Mouse (Mus musculus): ENCODE measurements at regions not wholly inside any gene's neighbourhood (a gene's known extent, or its start where the extent isn't known, plus 50 kb on each side); places are given as distances from the start of the nearest gene placed in this dataset.

DNA sequence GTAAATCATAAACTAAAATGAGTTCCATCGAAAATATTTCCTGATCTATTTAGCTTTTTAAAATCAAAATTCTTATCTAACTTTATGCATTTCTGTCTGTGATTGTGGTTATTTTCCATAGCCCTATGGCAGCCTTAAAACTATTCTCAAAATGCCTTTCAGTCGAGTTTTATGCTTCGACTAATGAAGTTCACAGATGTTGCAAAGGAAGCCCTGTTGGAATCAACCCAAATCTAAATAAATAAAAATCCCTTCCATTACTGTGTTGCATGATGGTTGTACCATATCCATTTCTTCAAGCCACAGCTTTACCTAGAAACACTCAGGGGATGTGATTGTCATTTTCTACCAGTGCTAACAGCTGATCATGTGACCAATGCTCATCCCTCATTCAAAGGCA lies 585.6 kb upstream of the N6amt1 start:
- no peak for DNase-seq

GRCm38 (mm10) chr16:86765974-86766373 lies 588.0 kb upstream of the N6amt1 start:
- no peak for DNase-seq

- no peak for DNase-seq
These were observed 612.7 kb upstream of the N6amt1 start for GRCm38 (mm10) chr16:86741236-86741635.

GRCm38 (mm10) chr16:86718982-86719771 lies 634.8 kb upstream of the N6amt1 start:
- DNase-seq: no peak

- DNase-seq: no peak
These were observed 635.6 kb upstream of the N6amt1 start for GRCm38 (mm10) chr16:86718353-86718752.

DNA sequence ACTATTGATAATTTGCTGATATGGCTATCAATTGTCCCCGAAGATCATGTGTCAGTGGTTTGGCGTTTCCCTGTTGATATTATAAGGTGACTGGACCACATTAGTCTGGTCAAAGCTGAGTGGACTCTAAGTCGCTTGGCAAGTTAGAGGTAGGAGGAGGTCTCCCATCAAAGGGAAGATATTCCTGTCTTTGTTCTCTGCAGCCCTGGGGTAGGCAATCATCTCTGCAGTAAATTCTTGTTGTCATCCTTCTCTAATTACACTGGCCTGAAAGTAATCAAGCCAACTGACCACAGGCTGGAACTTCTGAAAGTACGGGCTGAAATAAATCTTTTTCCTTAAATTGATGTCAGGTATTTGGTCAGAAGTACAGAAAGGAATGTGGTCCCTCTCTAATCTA lies 652.3 kb upstream of the N6amt1 start:
- no peak for DNase-seq

DNA sequence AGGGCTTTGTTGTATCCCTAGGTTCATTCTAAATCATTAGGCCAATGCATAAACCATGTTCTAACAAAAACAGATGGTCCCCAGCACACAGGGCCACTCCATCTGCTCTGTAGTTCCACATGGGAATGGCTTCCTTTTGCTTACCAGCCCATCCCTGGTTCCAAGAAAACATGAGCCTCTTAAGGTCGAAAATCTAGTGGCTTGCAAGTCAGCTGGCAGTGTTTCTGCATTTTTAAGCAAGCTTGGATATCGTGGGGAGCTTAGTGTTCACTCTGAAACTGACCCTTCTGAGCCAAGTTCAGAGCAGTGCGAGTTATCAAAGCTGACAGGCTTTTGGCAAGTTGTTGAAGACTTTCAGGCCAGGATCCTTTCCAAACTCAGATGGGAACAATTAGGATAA lies 659.5 kb upstream of the N6amt1 start:
- DNase-seq: peak; percentile 78 to 83

- no peak for DNase-seq
These were observed 694.8 kb upstream of the N6amt1 start for GRCm38 (mm10) chr16:86659154-86659553.

- no peak for DNase-seq
These were observed 706.7 kb upstream of the N6amt1 start for GRCm38 (mm10) chr16:86647316-86647715.

GRCm38 (mm10) chr16:86646753-86647152 lies 707.2 kb upstream of the N6amt1 start:
- DNase-seq: no peak

- no peak for DNase-seq
These were observed 708.5 kb upstream of the N6amt1 start for GRCm38 (mm10) chr16:86645436-86645835.

DNA sequence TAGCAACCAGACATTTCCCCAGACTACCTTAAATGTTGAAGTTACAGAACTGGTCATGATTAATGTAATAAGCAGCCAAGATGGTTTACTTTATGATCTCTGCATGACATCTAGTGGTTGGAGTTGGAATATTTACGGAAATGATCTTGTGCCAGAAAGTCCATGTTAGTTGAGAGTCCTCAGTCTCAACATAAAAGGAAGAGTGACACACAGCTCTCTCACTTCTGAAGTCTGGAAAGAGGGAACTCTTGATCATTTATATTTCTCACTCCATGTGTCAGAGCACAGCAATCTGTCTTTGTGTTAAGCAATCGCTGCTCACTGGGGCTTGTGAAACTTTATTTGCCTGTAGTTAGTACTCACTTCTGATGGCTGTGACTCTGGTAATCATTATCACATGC lies 709.1 kb upstream of the N6amt1 start:
- peak; percentile 20 to 29 for DNase-seq

- DNase-seq: no peak
These were observed 702.5 kb upstream of the Adamts5 start for GRCm38 (mm10) chr16:86604166-86604565.

GRCm38 (mm10) chr16:86594992-86595391 lies 693.4 kb upstream of the Adamts5 start:
- DNase-seq: no peak

- no peak for DNase-seq
These were observed 684.4 kb upstream of the Adamts5 start for GRCm38 (mm10) chr16:86586044-86586443.

DNA sequence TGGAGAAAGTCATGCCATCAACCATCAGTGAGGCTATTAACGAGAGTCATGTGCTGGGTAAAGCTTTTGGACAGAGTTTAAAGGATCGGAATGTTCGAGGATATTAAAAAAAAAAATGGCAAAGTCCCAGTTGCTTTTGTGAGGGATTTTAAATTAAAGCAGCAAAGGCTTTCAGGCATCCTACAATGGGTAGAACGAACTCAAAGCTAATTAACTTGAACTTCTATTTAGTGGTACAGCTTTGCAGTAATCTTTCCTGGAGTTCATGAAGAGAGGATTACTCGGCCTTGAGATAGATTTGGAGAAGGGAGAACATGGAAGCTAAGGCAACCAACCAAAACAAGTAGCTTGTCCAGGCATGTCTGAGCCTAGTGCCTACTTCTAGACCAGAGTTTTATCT lies 676.7 kb upstream of the Adamts5 start:
- no peak for DNase-seq

DNA sequence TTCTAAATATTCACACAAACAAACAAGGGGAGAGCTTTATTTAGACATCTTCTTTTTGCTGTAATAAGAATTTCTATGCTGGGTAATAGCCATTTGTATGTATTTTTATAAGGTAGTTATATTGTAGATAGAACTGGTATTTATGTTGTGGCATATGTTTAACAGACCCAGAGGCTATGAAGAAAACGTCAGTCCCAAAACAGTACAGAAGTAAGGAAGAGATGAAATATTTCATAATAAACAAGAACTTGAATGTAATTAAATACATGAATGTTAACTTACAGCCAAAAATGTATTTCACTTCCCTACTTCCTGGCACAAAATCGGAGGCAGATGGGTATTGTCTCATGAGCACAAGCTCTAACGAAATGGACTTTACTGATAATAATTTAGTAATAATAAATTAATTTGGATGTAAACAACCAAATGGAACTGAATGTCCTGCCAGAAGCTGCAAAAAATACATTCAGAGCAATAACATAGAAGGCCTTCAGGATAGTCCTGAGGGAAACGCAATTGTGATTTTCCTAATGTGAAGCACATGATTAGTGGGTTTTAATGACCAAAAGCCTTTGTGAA lies 645.9 kb upstream of the Adamts5 start:
- DNase-seq: peak; percentile 32 to 35

DNA sequence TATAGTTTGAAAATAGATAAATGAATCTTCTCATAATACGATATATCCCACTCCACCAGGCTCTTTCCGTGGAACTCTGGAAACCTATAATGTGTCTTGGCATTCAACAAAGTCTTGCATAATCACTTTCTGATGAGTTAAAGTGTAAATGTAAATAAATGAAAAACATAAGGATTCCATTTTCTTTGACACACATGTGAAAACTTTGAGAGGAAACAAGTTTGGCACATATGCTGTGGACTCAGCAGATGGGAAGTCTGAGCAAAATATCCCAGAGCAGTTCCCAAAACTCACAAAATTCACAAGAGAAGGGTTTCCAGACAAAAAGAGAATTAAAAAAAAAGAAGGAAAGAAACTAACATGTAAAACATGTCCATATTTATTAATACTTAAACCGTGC lies 645.3 kb upstream of the Adamts5 start:
- no peak for DNase-seq

DNA sequence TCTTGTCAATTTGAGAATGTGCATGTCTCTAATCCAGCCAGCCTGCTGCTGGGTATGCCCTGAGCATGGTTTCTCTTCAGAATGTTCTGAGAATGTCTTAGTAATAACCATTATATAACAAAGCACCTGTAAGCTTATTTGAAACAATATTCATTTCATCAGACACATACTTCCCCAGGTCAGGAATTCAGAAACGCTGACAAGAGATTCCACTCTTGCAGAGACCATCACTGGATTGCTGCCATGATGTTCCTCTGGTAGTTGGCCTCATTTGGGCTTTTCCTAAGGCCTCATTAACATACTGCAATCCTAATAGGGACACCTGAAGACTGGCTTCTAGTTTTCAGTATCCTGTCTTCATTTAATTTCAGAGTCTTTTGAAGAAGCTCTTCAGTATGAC lies 642.5 kb upstream of the Adamts5 start:
- no peak for DNase-seq

GRCm38 (mm10) chr16:86536479-86536878 lies 634.9 kb upstream of the Adamts5 start:
- DNase-seq: no peak

DNA sequence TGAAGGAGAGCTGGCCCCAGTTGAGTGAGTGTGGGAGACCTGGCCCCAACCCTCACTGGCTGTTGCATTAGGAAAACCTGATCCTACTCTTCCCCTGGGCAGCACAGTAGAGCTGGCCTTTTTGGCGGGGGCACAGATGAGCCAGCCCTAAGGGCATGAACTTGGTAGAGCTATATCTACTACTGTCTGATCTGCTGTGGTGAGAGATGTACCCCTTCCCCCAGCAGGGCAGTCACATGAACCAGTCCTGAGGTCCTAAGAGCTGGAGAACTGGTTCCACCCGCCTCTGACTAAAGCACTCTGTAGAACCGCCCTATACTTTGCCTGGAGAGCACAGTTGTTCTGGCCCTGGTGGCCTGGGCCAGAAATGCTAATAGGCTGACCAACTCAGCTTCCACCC lies 622.5 kb upstream of the Adamts5 start:
- no peak for DNase-seq

DNA sequence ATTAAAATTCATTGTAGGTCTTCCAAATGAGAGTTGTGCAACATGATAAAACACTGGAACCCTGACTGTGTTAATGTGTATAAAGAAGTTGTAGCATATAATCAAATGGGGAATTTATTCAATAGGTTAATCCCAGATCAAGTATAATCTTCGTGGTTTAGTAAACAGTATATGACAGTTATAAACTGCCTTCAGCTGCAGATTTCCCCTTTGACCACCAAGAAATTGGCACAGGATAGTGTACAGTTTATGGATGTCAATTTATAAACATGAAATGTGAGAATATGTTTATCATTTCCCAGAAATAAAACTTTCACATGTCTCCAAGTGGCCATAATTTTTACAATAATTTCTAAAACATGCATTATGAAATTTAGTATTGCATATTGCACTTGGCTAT lies 615.3 kb upstream of the Adamts5 start:
- DNase-seq: no peak

- DNase-seq: no peak
These were observed 614.5 kb upstream of the Adamts5 start for GRCm38 (mm10) chr16:86516144-86516543.

DNA sequence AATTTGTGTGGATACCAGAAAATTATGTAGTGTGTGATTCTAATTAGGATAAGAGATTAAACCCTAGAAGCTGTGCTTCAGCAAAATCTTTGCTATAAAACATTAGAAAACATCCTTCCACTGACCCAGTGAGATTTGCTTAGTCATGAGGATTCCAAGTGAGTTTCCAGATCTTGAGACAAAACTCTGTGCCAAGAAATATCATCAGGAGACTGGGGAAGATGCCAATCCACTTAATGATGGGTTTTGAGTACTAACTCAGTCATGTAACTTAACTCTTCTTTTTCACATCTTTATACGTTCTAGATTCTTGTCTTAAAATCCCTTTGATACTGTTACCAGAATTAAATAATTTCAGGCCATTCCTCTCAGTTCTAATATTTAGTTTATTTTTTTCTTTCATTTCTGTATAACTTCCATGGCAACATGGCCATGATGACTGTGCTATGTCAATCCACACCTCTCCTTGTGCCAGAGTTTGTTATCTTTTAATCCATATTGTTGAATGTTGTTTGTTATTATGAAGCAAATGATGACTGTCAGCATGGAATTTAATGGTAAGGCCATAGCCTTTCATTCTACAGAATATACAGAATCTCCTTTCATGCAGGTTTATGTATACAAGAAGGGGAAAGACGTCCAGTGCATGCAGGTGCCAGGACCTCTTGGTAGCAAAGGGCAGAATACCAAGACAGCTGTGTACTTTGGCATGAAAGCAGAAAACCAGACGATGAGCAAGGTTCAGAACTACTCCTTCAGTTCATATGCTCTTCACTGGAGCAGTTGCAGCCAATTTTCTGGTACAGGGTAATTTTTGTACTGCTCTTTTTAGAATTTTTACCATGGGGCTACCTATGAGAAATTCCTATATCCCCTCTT lies 599.7 kb upstream of the Adamts5 start:
- no peak for DNase-seq

Data from cerebellum, adult 18-20 months (tissue).